Mouse (Mus musculus) spleen, postnatal 14 days (tissue): ENCODE results near the gene Psmb9.

Experiments
- DNase-seq, 2 experiments: peaks; one replicate each; pipeline ENCODE4 v3.0.0; 2021 to 2022; ENCODE audit warnings: low spot score in 2 of 2

The Psmb9 gene

DNA sequence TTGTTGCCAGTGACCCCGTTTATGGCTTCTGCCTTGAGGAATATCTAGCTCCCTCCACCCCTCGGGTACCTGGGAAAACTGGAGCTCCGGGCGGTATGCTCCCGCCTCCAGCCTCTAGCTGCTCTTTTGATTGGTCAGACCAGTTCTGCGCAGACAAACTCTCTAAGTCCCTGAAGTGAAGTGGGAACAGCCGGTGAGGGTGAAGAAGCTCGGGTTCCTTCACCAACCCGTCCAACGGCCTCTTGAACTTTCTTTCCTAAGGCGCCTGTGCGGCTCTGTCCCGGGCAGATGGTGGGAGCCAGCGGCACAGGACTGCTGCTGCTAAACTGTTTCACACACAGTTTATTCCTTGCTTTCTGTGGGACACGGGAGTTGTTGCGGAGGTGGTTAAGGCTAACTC, 48.1 kb downstream of the Psmb9 start:
- no peak for DNase-seq

DNA sequence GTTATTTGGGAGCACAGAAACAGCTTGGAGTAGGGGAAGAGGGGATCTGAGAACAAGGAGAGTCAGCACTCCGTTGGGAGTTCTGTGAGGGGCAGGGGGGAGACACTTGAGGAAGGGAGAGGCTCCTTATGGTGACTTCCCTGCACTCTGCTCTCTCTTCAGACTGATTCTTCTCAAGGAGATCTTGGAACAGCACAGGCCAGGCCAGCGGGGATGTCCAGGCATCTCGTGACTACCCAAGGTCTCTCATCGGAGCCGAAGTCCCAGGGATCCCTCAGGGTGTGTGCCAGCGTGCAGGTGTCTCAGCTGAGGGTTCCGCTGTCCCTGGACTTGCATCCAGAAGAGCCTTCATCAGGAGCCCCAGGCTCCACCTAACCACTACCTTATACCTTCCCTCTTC, 48.9 kb downstream of the Psmb9 start:
- no peak for DNase-seq

DNA sequence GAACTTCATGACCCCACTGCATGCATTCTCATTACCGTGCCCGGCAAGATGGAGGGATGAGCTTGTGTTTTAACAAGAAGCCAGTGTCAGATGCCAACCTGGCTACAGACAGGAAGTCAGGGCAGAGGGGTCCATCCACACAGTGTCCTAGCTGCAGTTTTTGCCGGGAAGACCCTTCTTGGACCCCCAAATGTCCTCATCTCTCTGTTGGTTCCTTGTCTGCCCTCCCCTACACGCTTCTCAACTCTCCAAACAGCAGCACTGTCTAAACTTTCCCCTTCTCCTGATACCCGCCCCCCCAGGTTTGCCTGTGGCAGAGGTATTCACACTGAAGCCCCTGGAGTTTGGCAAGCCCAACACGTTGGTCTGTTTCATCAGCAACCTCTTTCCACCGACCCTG, 50.0 kb downstream of the Psmb9 start:
- no peak for DNase-seq

DNA sequence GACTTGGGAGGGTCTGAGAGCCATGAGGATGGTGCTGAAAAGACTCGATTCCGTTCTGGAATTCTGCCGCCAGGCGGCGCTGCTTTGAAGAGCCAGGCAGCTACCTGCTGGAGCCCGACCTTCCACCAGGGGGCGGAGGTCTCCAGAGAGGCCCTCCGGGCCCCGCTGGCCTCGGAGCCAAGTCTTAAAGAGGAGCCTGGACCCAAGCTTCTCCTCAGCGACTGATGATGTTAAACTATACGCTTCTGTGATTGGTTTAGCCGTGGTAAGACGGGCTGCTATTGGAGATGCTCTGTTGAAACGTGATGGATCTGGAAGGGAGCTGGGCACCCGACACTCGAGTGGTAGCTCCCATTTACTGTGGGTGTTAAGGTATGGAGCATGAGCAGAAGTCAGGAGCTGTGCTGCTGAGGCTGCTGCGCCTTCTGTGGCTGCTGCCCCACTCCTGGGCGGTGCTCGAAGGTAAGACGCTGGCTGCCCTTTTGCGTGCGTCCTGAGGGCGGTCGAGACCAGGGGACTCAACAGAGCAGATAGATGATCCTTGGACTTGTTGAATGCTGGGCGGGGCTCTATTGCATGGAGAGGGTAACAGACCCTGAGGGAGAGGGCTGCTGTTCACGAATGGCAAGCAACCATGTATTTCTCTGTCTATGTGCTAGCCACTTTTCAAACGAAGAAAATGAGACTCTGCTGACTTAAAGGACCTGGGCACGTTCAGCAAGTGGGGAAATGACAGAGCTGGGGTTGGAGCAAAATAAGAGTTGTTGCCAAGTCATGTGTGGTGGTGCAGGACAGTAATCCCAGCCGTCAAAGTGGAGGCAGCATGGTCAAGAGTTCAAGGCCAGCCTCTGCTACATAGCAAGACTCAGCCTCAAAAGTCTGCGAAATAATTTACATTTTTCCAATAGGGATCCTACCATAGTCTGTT, 52.0 kb downstream of the Psmb9 start:
- peak; percentile 95 to 99 for DNase-seq

DNA sequence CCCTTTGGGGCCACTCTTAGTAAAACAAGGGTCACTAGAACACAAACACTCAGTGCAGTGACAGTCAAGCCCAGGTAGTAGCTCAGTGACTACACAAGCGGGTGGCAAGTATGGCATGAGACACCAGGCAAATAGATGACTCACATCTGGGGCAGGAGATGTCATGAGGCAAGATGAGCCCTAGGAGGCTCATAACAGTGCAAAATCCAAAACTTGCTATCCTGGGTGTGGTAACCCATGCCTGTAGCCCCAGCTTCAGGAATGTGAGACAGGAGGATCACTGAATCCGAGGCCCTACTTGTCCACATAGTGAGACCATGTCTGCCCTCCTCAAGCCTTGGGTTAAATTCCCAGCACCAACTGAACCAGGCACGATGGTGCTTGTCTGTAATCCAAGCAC, 53.1 kb downstream of the Psmb9 start:
- no peak for DNase-seq

DNA sequence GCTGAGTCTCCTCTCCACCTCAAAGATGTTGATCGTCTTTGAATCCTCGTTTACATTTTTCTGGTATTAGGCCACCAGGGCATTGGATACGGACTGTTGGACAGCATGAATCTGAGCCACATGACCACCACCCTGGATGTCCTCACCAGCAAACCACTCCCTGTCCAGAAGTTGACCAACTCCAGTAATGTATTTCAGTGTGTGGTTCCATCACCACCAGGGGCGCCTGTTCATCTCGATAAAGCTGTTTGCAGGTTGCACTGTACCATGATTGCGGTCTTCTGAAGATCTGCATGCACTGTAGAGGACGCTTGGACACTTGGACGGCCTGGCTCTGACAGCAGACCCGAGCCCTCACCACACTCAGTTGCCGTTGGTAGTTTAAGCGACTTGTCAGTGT, 54.3 kb downstream of the Psmb9 start:
- DNase-seq, result no peak
